Mouse (Mus musculus): ENCODE data around the gene Uap1. TPM values are rescaled to one million over a fixed set of nuclear protein-coding genes. Genes with fewer than 3 reads are reported as not detected.

Uap1 gene
- polyA plus RNA-seq (2012; rRNA removed) (10.6 and 15.6 TPM in 2 replicates), polyA plus RNA-seq (2014; fragmentation: Nextera tagmentation; extraction: Ambion mirVana) (32.1 and 34.9 TPM in 2 replicates)

GRCm38 (mm10) chr1:170174814-170175332, at the start of gene Uap1:
Gene Uap1, minus strand, starts transcription at chr1:170174957.
- ATAC-seq (ENCODE audit: insufficient read depth) (peak; percentile 95), DNase-seq (ENCODE audit: low read depth in 3 of 3, low spot score in 3 of 3) (peak; percentile 94 to 98 (median 97))
- TF ChIP-seq EP300 (IDR thresholded peaks at IDR 0.05; ENCODE audit: low read depth) (peak; percentile 17; the same call in 1 of the 2 replicates), CTCF (IDR thresholded peaks at IDR 0.05; ENCODE audit: low read depth) (peak; percentile 82)
- H3K9ac ChIP-seq (replicated peaks) = peak within 1 kb of the TSS; percentile 94
- peaks cover 24 to 29% of the 10 kb centered on the region in 2 experiments for H3K4me1 ChIP-seq (replicated peaks; ENCODE audit: control insufficient read depth in 2 of 2, insufficient read depth in 2 of 2, low read length in 1 of 2)
- H3K27ac ChIP-seq = peak within 1 kb of the TSS; percentile 95
- H3K36me3 ChIP-seq (replicated peaks; ENCODE audit: control insufficient read depth, insufficient read depth, low read depth) = no peaks in the 10 kb centered on the region
- H3K4me2 ChIP-seq (ENCODE audit: low read depth) = peak within 1 kb of the TSS; percentile 98
- under 1% methylated on average over 52 of the region's 52 CpGs for WGBS (ENCODE audit: insufficient replicate concordance)
- peak within 1 kb of the TSS; percentile 89 to 97 for H3K4me3 ChIP-seq (ENCODE audit: insufficient read depth in 1 of 2, low read depth in 2 of 2, low read length in 2 of 2)
- no peaks in the 10 kb centered on the region for H3K27me3 ChIP-seq (ENCODE audit: control insufficient read depth, insufficient read depth, low read length)
- no peaks in the 10 kb centered on the region for H3K9me3 ChIP-seq (ENCODE audit: control insufficient read depth, low read length)

- 51% methylated on average over 2 of the region's 2 CpGs for whole genome bisulfite sequencing (ENCODE audit: insufficient replicate concordance)
- H3K27me3 ChIP-seq (ENCODE audit: control insufficient read depth, insufficient read depth, low read length) = no peaks in the 10 kb centered on the region; the same call in 1 of the 2 replicates
Measured at GRCm38 (mm10) chr1:170223276-170223675, 48.5 kb upstream of the Uap1 start.

DNA sequence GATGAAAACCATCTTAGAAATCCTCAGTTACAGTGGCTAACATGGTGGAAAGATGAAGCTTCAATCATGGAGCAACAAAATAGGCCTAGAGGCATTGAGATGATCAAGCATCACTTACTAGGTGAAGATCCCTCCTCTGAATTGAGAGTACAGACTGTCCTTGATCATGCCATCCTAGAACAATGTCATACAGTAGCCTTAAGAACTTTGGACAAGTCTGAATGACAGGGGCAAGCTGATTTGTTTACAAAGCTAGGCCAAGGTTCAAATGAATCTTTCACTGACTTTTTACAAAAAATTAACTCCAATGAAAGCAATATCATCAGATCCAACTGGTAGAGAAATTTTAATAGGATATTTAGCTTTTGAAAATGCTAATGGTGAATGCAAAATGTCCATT, 45.6 kb upstream of the Uap1 start:
- no peaks in the 10 kb centered on the region for H3K9me3 ChIP-seq (ENCODE audit: control insufficient read depth, low read length)
- no peak for ATAC-seq (ENCODE audit: insufficient read depth)
- H3K4me3 ChIP-seq (ENCODE audit: insufficient read depth in 1 of 2, low read depth in 2 of 2, low read length in 2 of 2) = no peak overlapping the region
- no peak overlapping the region for H3K9ac ChIP-seq (replicated peaks)
- H3K27me3 ChIP-seq (ENCODE audit: control insufficient read depth, insufficient read depth, low read length) = no peaks in the 10 kb centered on the region; the same call in 1 of the 2 replicates
- H3K36me3 ChIP-seq (replicated peaks; ENCODE audit: control insufficient read depth, insufficient read depth, low read depth) = no peaks in the 10 kb centered on the region
- no peak overlapping the region for H3K4me2 ChIP-seq (ENCODE audit: low read depth)
- no peak for DNase-seq (ENCODE audit: low read depth in 3 of 3, low spot score in 3 of 3)
- TF ChIP-seq EP300 (IDR thresholded peaks at IDR 0.05; ENCODE audit: low read depth) (no peak), CTCF (IDR thresholded peaks at IDR 0.05; ENCODE audit: low read depth) (no peak)
- no peak overlapping the region for H3K27ac ChIP-seq
- H3K4me1 ChIP-seq (replicated peaks; ENCODE audit: control insufficient read depth in 2 of 2, insufficient read depth in 2 of 2, low read length in 1 of 2) = peaks cover 0 to 2% of the 10 kb centered on the region in 2 experiments; a peak in 1 of 4 replicates

More at GRCm38 (mm10) chr1:170223276-170223675, 48.5 kb upstream of the Uap1 start:
- Histone ChIP-seq H3K9me3 (ENCODE audit: control insufficient read depth, low read length) (no peaks in the 10 kb centered on the region), H3K9ac (replicated peaks) (no peak overlapping the region), H3K4me3 (ENCODE audit: insufficient read depth in 1 of 2, low read depth in 2 of 2, low read length in 2 of 2) (no peak overlapping the region), H3K36me3 (replicated peaks; ENCODE audit: control insufficient read depth, insufficient read depth, low read depth) (no peaks in the 10 kb centered on the region), H3K27ac (no peak overlapping the region), H3K4me2 (ENCODE audit: low read depth) (no peak overlapping the region), H3K4me1 (replicated peaks; ENCODE audit: control insufficient read depth in 2 of 2, insufficient read depth in 2 of 2, low read length in 1 of 2) (no peaks in the 10 kb centered on the region)
- TF ChIP-seq EP300 (IDR thresholded peaks at IDR 0.05; ENCODE audit: low read depth) (no peak), CTCF (IDR thresholded peaks at IDR 0.05; ENCODE audit: low read depth) (no peak)
- DNase-seq (ENCODE audit: low read depth in 3 of 3, low spot score in 3 of 3) (no peak), ATAC-seq (ENCODE audit: insufficient read depth) (no peak)

GRCm38 (mm10) chr1:170218091-170218884, 43.5 kb upstream of the Uap1 start:
- WGBS (ENCODE audit: insufficient replicate concordance) = 65% methylated on average over 6 of the region's 6 CpGs
- Histone ChIP-seq H3K4me3 (ENCODE audit: insufficient read depth in 1 of 2, low read depth in 2 of 2, low read length in 2 of 2) (no peak overlapping the region), H3K27ac (no peak overlapping the region), H3K4me1 (replicated peaks; ENCODE audit: control insufficient read depth in 2 of 2, insufficient read depth in 2 of 2, low read length in 1 of 2) (peaks cover 3 to 5% of the 10 kb centered on the region in 2 experiments), H3K9me3 (ENCODE audit: control insufficient read depth, low read length) (no peaks in the 10 kb centered on the region), H3K4me2 (ENCODE audit: low read depth) (no peak overlapping the region), H3K27me3 (ENCODE audit: control insufficient read depth, insufficient read depth, low read length) (no peaks in the 10 kb centered on the region; the same call in 1 of the 2 replicates), H3K36me3 (replicated peaks; ENCODE audit: control insufficient read depth, insufficient read depth, low read depth) (no peaks in the 10 kb centered on the region), H3K9ac (replicated peaks) (no peak overlapping the region)
- DNase-seq (ENCODE audit: low read depth in 3 of 3, low spot score in 3 of 3) = peak in 1 of 3 experiments; percentile 12
- TF ChIP-seq EP300 (IDR thresholded peaks at IDR 0.05; ENCODE audit: low read depth) (no peak), CTCF (IDR thresholded peaks at IDR 0.05; ENCODE audit: low read depth) (peak; percentile 50)
- ATAC-seq (ENCODE audit: insufficient read depth) = no peak

DNA sequence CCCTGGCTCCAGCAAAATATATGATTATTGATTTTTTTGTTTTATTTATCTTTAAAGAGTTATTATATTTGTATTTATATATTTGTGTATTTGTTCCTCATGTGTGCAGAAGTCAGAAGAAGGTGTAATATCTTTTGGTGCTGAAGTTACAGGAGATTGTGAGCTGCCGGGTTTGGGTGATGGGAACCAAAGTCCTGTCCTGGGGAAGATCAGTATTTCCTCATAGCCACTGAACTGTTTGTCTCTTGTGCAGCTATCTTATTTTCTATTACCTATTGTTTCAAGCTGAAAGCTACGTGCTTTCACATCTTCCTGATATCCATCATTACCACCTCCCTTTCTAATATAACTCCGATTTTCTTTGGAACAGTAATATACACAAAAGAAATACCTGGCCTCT, 40.8 kb upstream of the Uap1 start:
- TF ChIP-seq CTCF (IDR thresholded peaks at IDR 0.05; ENCODE audit: low read depth) = no peak
- Histone ChIP-seq H3K9me3 (ENCODE audit: control insufficient read depth, low read length) (no peaks in the 10 kb centered on the region), H3K4me2 (ENCODE audit: low read depth) (peak overlapping the region; percentile 86), H3K27me3 (ENCODE audit: control insufficient read depth, insufficient read depth, low read length) (no peaks in the 10 kb centered on the region; the same call in 1 of the 2 replicates), H3K27ac (no peak overlapping the region), H3K4me1 (replicated peaks; ENCODE audit: control insufficient read depth in 2 of 2, insufficient read depth in 2 of 2, low read length in 1 of 2) (peaks cover 6 to 8% of the 10 kb centered on the region in 2 experiments), H3K36me3 (replicated peaks; ENCODE audit: control insufficient read depth, insufficient read depth, low read depth) (peaks cover 9% of the 10 kb centered on the region), H3K9ac (replicated peaks) (no peak overlapping the region), H3K4me3 (ENCODE audit: insufficient read depth in 1 of 2, low read depth in 2 of 2, low read length in 2 of 2) (peak overlapping the region; percentile 83 to 85; a peak in 3 of 4 replicates)
- 68% methylated on average over 3 of the region's 3 CpGs for WGBS (ENCODE audit: insufficient replicate concordance)
- no peak for DNase-seq (ENCODE audit: low read depth in 3 of 3, low spot score in 3 of 3)
- no peak for ATAC-seq (ENCODE audit: insufficient read depth)
